Mouse (Mus musculus) forebrain, embryonic 12.5 days (tissue): ENCODE data around the gene Vopp1. TPM values are rescaled to one million over a fixed set of nuclear protein-coding genes. Genes with fewer than 3 reads are reported as not detected.

ENCODE experiments used
- polyA plus RNA-seq: library from polyadenylated mRNA; unstranded; fragments of >200 nt; fragmentation: Nextera tagmentation; extraction: Ambion mirVana; gene quantifications from 2 replicates; pipeline ENCODE4 v1.2.1, GENCODE M21; 2016

Vopp1 gene
- polyA plus RNA-seq, 1 experiment from 2014 or later, result 93.9 TPM

Other genes starting within 250 kb of the Vopp1 start
- gene Herc6, start 244.2 kb downstream of the Vopp1 start, polyA plus RNA-seq, result 2.5 and 2.8 TPM in 2 replicates
- gene Pyurf, start 133.1 kb downstream of the Vopp1 start, polyA plus RNA-seq, result 11.8 and 14.2 TPM in 2 replicates
- gene Lancl2, start 122.6 kb downstream of the Vopp1 start, polyA plus RNA-seq, result 59.9 and 60.5 TPM in 2 replicates
- 0.11 TPM in 1 of 2 replicates, not detected in the other for gene Vmn1r21, start 25.2 kb upstream of the Vopp1 start, polyA plus RNA-seq
- gene Vmn1r22, start 82.9 kb upstream of the Vopp1 start, polyA plus RNA-seq, result not detected in 2 replicates
- not detected in 2 replicates for gene Vmn1r23, start 101.7 kb upstream of the Vopp1 start, polyA plus RNA-seq
- not detected in 2 replicates for gene Vmn1r24, start 136.3 kb upstream of the Vopp1 start, polyA plus RNA-seq
- not detected in 2 replicates for gene Vmn1r25, start 155.7 kb upstream of the Vopp1 start, polyA plus RNA-seq
- not detected in 2 replicates for gene Vmn1r26, start 190.0 kb upstream of the Vopp1 start, polyA plus RNA-seq